Mouse (Mus musculus) megakaryocyte, embryonic 14.5 days (primary cell): ENCODE measurements at regions not wholly inside any gene's neighbourhood (a gene's known extent, or its start where the extent isn't known, plus 50 kb on each side); places are given as distances from the start of the nearest gene placed in this dataset.

Experiments
- FLI1 ChIP-seq: IDR thresholded peaks from 2 replicates; pipeline ENCODE4 v1.6.1; 2012; ENCODE audit warnings: low read length, inconsistent platforms, mixed read lengths
- GATA1 ChIP-seq: IDR thresholded peaks from 3 replicates; pipeline ENCODE4 v1.6.1; 2012; ENCODE audit warnings: mixed read lengths, low read length, inconsistent platforms, borderline replicate concordance

DNA sequence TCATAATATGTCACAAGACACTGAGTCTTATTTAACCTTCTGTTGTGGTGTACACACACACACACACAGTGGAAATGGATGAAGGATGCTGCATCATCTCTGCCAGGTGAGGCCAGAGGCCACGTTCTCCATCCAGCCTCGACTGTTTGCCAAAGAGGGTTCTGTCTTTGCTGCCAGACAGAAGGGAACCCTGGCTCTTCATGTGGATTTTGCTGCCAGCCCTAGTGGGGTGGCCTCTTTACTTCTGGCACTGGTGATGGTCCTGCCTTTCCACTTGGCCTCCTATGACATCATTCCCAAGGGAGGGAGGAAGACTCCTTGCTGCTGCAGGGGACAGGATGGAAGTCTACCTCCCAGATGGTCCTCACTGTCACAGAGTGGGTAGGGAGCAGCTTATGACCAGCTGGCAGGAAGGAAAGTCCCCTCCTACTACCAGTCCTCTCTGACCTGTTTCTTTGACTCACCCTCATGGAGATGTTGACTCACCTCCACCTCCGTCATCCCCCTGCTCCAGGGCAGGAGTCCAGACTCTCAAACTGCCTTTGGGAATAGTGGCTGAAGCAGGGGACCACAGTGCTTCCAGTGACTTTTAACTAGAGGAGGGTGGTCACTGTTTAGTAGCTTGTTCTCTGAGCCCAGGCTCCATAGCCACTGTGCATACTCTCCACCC, 122.4 kb upstream of the Mpp6 start:
- TF ChIP-seq GATA1 (no peak), FLI1 (no peak)
